Mouse (Mus musculus): ENCODE data around the gene Tmem201.
"Not testable (repeated sequence)": the region's sequence is repeated elsewhere in the genome, so short reads cannot be mapped to it uniquely, and the experiment has no call there.

Gene Tmem201

DNA sequence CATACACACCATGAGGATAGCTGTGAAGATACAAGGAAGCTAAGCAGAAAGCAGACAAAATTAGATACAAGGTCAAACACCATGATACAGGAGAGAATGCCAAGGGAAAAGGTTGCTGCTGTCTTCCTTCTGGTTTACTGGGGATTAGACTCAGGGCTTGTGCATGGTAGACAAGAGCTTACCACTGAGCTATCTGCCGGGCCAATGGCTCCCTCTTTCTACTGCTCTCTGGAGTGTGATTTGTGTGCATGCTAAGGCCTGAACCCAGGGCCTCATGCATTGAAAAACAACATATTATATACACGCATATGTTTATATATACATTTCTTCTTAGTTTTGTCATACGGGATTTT lies 11.8 kb upstream of the Tmem201 start:
- not testable (repeated sequence) for DNase-seq (ENCODE audit: extremely low read depth, insufficient read length, low spot score)

DNA sequence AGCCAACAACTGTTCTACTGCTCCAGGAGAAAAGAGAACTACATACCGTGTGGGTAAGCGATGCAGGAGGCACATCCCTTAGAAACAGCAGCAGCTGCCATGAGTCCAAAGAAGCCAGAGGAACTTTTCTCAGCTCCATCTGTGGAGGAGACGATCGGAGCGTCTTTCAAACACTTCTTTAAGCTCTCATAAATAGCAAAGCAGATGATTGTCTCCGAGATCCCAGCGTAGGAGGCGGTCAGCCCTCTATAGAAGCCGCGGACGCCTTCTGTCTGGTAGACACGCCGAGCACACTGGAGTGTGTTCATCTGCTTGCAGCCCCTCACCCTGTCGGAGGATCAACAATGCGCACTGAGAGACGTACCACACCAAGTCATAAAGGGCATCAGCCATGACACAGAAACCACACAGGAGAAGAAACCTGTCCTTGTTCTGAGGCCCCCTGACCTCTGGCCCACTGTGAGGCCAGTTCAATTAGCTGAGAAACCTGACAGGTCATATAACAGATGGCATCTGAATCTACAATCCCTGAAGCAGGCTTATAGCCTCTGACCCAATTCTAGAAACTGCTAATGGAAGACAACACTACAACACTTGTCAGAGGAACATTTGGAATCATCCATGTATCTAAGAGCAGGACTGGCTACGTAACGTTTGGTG lies 11.3 kb upstream of the Tmem201 start:
- no peak for DNase-seq (ENCODE audit: extremely low read depth, insufficient read length, low spot score)

DNA sequence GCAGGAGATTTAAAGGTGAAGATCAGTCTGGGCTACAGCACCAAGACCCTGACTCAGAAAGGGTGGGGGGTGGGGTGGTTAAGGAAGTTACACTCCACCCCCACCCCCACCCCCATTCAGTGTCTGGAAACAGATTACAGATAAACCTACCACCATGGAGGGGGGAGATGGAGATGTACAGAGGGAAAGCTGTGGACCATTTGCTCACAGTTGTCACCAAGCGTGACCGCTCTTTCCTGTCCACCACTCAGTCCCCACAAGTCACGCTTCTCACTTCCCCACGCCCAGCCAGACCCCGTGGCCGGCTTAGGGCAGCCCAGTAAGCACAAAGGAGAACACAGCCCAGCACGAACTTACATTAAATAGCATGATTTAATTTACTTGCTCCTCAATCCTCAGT lies 6.3 kb upstream of the Tmem201 start:
- no peak for DNase-seq (ENCODE audit: extremely low read depth, insufficient read length, low spot score)

DNA sequence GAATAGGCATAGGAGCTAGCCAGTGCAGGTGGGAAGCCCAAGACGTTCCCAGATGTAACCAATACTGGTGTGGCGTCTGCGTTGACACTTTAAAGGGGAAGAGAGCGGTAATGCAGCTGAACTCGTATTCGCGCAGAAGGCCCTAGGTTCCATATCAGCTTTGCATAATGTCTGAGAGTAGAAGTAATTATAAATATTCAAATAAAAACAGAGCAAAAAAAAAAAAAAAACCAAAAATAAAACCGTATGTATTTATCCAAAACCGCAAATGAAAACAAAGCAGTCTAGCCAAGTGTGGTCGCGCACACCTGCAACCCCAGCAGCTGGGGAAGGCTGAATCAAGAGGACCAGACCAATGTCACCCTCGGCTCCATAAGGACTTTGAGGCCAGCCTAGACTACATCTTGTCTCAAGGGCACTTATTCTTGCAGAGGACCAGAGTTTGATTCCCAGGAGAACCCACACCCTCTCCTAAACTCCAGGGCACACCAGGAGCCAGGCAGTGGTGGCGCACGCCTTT lies 4.2 kb upstream of the Tmem201 start:
- no peak for DNase-seq (ENCODE audit: extremely low read depth, insufficient read length, low spot score)

DNA sequence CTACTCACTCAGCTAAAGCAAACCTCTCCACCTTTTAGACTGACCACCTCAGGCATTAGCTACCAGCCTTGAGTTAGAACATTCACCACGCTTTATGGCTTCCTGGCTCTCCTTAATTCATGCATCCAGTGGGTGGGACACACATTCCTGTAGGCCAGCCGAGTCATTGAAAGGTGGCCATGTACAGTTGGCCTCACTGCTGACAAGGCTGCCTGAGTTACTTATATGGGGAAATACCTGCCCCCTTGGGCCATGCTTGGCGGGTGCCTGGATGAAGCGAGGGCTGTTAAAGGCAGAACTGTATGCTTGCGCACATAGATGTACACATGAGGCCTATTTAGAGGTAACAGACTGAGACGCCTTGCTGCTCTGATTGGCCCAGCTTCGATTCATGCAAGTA lies 2.5 kb upstream of the Tmem201 start:
- DNase-seq (ENCODE audit: extremely low read depth, insufficient read length, low spot score) = no peak

DNA sequence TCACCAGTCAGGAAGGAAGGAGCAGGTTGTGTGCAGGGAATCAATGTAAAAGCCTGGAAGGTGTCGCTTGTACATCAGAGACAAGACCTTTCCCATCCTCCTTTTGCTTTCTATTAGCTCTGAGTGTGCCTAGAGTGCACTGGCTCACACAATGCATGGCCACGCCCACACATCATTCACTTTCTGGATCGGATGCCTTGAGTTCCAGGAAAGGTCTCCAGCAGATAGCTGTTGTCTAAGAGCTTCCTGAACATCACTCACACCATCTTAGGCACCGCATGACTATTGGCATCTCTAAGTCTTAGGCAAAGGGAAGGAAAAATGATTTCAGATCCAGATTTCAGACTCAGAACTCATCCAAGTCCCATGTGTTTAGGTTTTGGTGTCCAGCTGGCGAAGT lies 1.6 kb upstream of the Tmem201 start:
- DNase-seq (ENCODE audit: extremely low read depth, insufficient read length, low spot score) = no peak

DNA sequence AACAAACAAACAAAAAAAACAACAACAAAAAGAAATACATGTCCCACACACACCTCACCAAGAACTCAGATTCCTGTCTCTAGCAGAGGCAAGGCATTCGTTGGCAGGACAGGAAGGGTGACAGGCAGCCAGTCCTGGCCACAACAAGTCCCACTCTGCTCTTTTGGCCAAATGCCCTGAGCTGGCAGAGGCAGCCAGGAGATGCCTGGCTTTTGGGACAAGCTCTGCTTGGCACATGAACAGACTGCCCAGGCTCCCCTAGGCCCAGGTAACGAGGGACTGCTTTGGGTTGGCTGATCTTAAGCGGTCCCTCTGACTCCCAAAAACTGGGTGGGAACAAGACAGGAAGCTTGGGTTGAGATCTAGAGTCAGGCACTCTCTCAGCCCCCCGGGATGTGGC lies 1.3 kb downstream of the Tmem201 start:
- DNase-seq (ENCODE audit: extremely low read depth, insufficient read length, low spot score) = peak; percentile 52

DNA sequence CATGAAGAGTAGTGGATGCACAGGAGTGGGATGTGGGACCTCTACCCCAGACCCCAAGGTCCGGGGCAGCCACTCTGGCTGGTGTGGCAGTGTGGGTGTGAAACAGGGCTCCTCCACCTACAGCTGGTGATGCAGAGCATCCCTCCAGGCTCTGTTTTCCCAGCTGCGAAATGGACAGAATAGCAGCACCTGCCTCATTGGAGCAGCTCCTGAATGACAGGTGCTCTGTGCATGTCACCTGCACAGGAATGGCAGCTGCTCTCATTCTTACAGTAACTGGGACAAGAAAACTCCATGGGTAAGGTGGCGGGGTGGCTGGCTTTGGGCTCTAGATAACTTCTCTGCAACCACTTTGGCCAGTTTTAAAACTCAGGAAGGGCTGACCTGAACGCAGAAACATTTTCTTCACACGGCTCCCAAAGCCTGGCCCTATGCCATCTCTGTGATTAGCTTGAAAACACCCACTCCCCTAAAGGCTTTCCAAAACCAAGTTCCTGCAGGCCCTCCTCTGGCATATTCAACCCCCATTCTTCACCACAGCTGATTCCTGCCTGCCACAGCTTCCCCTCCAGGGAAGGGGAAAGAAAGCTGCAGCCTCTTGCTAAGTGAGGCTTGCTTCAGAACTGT lies 2.1 kb downstream of the Tmem201 start:
- no peak for DNase-seq (ENCODE audit: extremely low read depth, insufficient read length, low spot score)

DNA sequence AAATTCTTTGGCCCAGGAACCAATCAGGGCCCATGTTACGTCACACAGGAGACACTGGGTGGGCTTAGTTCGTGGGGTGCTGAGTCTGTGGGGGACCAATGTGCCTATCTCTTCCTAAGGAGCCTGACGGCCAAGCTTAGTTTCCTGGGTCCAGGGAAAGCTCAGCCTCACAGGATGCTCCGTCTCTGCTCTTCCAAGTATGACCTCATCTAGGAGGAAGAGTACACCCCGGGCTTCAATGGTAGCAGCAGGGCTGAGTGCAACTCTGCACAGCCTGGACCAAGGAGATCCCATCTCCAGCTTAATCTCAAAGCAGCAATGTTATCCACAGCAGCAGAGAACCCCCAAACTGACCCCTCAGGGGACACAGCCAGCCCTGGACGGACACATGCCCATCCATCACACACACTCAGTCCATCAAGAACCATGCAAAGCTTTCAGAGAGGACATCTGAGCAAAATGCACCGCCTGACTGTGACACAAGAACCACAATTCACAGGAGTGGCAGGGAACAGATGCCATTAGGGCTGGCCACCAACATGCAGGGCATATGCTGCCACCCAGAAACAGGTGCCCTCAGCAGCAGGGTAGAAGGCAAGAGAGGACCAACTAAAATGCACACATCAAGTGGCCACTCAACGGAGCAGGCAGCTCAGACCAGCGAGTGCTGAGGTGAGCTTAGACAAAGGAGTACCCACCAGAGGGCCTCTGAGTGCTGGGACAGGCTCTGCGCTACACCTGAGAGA lies 2.9 kb downstream of the Tmem201 start:
- DNase-seq (ENCODE audit: extremely low read depth, insufficient read length, low spot score) = no peak

DNA sequence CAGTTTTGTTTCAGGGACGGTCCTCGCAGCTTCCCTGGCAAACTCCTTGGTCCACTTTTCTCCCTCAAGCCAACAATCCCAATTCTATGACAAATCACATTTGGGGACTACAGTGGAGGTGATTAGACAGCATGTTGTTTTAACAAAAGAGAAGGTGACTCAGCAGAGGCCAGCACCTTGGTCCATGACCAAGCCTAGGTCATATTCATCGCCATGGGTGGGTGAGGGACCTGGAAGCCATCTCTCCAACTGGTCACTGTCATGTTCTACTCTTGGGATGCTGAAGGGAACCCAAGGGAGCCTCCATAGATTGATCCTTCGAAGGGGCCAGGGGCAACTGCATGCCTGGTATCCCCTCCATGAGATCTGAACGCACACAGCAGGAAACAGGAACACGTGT lies 3.6 kb downstream of the Tmem201 start:
- no peak for DNase-seq (ENCODE audit: extremely low read depth, insufficient read length, low spot score)

DNA sequence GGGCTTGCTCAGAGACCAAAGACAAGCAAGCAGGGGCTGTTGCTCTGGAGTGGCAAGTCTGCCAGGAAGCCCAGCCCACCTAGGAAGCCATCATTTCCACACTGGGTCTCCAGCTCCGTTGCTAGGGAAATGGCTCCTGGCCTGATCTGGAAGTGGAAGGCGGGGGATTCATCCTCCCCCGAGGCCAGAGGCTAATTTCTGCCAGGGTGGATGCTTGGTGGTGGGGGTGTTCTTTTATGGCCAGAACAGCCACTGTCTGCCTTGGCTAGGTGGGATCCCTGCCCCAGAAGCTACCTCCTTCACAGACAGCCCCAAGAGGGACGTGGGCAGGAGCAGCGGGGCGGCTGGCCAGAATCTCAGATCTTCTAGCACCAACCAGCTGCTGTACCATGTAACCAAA lies 4.1 kb downstream of the Tmem201 start:
- no peak for DNase-seq (ENCODE audit: extremely low read depth, insufficient read length, low spot score)

DNA sequence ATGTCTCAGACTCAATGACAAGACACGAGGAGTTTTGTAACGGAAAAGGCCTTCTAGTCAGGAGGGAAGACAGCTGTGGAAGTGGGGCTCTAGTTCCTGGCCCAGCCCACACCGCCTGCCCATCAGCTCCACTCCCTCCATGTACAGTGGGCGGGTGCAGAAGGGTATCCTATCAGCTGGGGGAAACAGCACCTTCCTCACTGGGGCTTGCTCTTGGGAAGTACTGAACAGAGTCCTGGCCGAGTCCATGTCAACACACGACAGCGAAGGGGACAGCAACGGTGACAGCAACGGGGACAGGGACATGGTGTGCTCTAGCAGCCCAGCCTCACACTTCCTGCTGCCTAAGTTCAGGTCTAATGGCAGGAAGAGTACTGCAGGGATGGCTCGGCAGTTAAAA lies 5.0 kb downstream of the Tmem201 start:
- DNase-seq (ENCODE audit: extremely low read depth, insufficient read length, low spot score) = no peak

DNA sequence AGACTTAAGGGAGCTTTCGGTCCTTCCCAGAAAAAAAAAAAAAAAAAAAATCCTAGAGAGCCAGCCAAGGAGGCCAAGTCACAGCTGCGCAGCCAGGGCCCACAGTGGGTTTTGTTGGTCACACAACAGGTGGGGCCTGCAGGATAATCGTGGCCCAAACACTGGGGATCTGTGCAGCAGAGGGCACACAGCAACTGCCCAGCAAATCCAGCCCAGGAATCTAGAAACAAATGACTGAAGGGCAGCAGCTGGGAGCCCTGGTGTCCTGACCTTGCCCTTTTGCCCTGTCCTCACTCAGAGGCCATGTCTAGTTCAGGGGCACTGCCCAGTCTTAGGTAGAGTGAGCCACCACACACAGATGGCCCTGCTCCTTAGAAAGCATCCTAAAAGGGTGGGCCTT lies 5.5 kb downstream of the Tmem201 start:
- DNase-seq (ENCODE audit: extremely low read depth, insufficient read length, low spot score) = no peak

DNA sequence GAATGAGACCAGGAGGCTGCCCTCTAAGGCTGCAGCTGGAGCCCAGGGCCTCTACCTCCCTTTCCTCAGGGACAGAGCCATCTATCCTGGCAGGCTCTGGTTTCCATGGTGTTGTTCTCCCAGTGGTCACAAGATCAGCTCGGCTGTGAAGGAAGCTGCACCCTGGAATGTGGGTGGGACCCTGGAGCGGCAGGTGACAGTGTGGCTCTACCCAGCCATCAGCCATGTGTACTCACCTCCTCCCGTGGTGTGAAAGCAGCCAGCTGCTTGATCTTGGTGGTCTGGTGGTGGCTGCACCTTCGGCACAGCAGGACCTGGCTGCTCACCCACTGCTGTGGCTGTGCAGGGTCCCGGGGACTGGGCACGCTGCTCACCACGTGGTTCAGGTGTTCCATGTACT lies 7.0 kb downstream of the Tmem201 start:
- no peak for DNase-seq (ENCODE audit: extremely low read depth, insufficient read length, low spot score)

DNA sequence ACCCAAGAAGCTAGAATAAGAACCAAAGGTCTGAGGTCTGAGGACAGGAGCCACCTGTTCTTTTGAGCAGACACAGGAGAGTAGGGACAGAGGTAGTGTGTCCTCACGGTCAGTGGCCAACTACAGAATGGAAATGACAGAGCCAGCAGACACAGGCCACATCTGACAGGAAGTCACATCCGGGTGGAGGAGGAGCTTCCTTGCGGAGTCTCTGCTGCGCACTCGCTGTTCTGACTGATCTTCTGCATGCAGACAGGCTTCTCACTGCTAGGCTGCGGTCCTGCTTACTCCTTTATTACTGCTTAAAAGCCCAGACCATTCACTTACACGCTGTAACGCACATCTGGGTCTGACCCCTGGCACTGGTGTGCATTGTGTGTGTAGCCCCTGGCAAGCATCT lies 9.0 kb downstream of the Tmem201 start:
- no peak for DNase-seq (ENCODE audit: extremely low read depth, insufficient read length, low spot score)

DNA sequence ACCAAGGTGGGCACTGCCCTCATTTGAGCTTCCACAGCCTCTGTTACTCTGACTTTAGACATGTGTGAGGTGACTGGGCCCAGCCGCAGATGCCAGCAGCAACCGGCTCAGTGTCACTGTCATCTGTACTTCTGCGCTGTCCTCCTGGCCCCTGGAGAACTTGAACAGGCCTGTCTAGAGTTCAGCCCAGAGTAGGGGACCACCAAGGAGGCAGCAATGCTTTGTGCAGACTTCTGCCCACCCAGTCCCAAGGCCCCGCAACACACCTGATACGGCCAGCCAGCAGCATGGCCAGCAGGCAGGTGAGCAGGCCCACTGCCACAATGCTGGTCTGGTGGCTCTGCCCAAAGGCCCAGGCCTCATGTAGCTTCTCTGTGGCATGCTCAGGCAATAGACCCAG lies 10.2 kb downstream of the Tmem201 start:
- DNase-seq (ENCODE audit: extremely low read depth, insufficient read length, low spot score) = no peak

DNA sequence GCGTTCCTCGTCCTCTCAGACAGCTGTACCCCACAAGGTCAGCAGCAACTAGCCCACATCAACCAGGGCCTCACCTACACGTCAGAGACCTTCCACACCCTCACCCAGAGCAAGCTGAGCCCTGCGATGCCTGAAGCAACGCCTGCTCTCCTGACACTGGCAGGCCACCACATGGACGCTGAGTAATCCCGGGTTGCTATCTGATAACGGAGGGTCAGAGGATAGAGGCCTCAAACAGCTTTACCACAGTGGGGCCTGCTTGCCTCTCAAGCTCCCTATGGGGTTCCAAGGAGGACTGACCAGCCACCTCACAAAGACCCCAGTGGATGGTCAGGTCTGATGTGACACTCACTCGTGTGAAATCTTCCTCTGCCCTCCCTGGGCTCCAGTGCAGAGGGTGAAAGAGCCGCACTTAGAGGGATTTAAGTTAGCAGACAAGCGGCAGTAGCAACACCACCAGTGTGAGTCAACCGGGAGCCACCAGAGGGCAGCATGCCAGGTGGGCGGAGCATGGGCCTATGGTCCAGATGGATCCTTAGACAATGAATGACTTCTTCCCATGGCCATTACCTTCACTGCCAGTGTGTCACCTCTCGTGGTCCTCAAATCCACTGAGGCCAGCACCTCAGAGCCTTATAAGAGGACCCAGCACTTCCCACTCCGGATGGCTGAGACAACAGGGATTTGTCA lies 12.0 kb downstream of the Tmem201 start:
- peak; percentile 77 for DNase-seq (ENCODE audit: extremely low read depth, insufficient read length, low spot score)

DNA sequence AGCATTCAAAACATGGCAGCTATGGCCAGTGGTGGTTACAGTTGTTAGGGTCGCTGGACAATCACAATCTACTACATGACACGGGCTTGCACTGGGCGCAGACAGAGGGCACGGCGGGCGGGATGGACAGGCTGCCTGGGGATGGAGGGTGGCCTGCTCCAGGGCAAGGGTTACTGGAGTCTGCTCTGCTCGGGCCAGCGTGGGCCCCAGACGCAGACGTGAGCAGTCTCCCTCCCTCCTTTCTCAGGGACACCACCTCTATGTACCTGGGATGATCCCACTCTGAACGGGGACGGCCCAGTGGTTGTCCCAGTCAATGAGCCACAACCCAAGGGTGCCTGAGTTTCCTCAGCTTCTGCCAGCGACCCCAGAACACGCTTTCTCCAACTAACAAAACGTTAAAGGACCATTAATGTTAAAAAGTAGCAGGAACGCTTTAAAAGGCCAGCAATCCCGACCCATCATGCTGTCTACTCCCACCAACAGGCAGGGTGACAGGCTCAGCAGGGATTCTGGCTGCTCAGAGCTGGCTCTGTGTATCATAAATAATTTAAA lies 12.9 kb downstream of the Tmem201 start:
- no peak for DNase-seq (ENCODE audit: extremely low read depth, insufficient read length, low spot score)

DNA sequence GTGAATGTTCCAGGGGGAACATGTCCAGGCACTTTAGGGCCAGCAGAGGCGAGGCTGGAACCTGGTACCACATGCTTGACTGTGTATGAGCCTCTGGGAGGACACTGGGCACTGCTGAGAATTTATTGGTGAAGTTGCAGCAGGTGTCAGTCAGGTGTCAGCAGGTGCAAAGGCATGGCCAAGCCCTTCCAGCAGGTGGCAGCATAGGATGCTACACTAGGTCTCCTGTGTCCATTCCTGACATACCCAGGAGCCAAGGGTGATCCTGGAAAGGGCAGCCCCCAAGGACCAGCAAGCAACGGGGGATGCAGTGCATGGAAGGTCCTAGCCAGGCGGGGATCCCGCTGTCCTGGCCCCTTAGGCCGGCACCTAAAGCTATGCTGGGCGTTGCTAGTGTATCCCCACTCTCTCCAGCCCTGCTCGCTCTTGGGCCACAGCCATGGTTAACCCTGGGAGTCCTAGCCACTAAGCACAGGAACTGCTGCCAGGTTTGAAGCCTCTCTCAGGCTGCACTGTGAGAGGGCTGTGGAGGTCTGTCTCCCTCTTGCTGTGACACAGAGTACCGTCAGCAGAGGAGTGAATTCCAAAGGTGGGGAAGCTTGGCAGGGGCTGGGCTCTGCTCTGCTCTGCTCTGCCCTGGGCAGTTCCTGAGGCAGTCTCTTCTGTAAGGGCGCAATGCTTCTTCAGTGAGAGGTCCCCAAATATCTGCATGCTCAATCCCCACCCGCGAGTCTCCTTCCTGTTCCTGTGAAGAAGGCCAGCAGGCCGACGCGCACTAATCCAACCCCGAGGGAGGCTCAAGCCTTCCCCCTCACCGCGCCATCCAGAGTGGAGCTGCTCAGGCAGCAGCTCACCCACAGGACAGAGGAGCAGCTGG lies 13.8 kb downstream of the Tmem201 start:
- no peak for DNase-seq (ENCODE audit: extremely low read depth, insufficient read length, low spot score)

DNA sequence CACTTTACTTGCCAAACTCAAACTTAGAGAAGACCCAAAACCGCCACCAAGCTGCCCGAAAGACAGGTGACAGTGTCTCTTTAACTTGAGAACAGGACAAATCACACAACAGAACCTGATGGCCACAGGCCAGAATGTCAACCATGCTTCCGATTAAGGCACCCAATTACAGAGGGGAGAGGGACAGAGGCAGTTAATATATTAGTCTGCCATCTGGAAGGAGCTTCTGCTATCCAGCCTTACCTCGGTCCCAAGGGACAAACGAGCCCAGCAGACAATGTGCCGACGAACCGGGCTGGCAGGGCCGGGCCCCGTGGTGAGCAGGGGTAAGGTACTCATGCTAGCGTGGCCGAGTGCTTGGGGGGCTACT lies 14.8 kb downstream of the Tmem201 start:
- DNase-seq (ENCODE audit: extremely low read depth, insufficient read length, low spot score) = no peak

Measured in 3134 (cell line).